In genomic region chr1:182852158-182852557, GRCm38 (mm10) we compare ENCODE assay signal across 20 mouse cellular contexts.
DNase-seq lines count a peak whose midpoint lies in the region; ATAC-seq and TF ChIP-seq lines count a peak whose summit lies in the region.
"Had no signal": no experiment of that assay in that cellular context is flagged by ENCODE, and none has a peak within 500 bp of the region (broad histone marks: within the 10 kb centered on the region; RNA-seq: fewer than 3 reads in every experiment).

No protein-coding gene starts in this region.

- no peak for TF ChIP-seq EP300 in CH12.LX (IDR thresholded peaks at IDR 0.05; ENCODE audit: low read length)

- TF ChIP-seq POLR2A in CH12.LX (IDR thresholded peaks at IDR 0.05; ENCODE audit: low read depth, low read length): no peak

- H3K27me3 ChIP-seq in liver, embryonic 11.5 days (replicated peaks; ENCODE audit: control insufficient read depth, insufficient read depth, low read length): no peaks in the 10 kb centered on the region
- no peaks in the 10 kb centered on the region for H3K27me3 ChIP-seq in CH12.LX (replicated peaks)

- H3K36me3 ChIP-seq in liver, embryonic 11.5 days (ENCODE audit: control insufficient read depth, insufficient read depth, low read length): no peaks in the 10 kb centered on the region
- H3K36me3 ChIP-seq in CH12.LX (replicated peaks in 1 of 2; ENCODE audit: control insufficient read depth in 1 of 2, insufficient read depth in 1 of 2, low read length in 1 of 2): no peaks in the 10 kb centered on the region
- H3K36me3 ChIP-seq: heart, embryonic 10.5 days had no signal

- H3K9ac ChIP-seq in liver, embryonic 11.5 days (ENCODE audit: low read depth, low read length): no peak overlapping the region
- H3K9ac ChIP-seq in CH12.LX (ENCODE audit: insufficient read depth, low read depth): no peak overlapping the region

- no peaks in the 10 kb centered on the region for H3K79me2 ChIP-seq in CH12.LX (replicated peaks; ENCODE audit: control insufficient read depth, extremely low read depth, insufficient read depth, poor library complexity, severe bottlenecking)

- no peak for DNase-seq in gastrocnemius, adult 2 months
- DNase-seq in gastrocnemius, adult 18-20 months (ENCODE audit: low spot score): no peak
- DNase-seq in liver (peak; percentile 14), CH12.LX (ENCODE audit: extremely low read depth) (peak; percentile 53)
- DNase-seq in liver, embryonic 11.5 days (ENCODE audit: low spot score): no peak
- DNase-seq in ovary, postnatal 10 days (ENCODE audit: low spot score): no peak
- no peak for DNase-seq in spleen, adult 12 weeks (ENCODE audit: low spot score)
- DNase-seq: adrenal gland, postnatal 36 days; cerebellum, adult 11-12 months; gastrocnemius, postnatal 10 days; heart, postnatal 4 days; kidney, adult 9 months; spleen, adult 18-20 months; thymus, postnatal 4 days had no signal

- no peaks in the 10 kb centered on the region for H3K4me1 ChIP-seq in liver, embryonic 11.5 days (replicated peaks; ENCODE audit: control insufficient read depth, insufficient read depth, low read length)
- H3K4me1 ChIP-seq in CH12.LX (ENCODE audit: control insufficient read depth in 1 of 2, insufficient read depth in 2 of 2): peaks cover 0 to 49% of the 10 kb centered on the region in 2 experiments; a peak in 2 of 4 replicates

- H3K4me2 ChIP-seq in liver, embryonic 11.5 days: no peak overlapping the region
- no peak overlapping the region for H3K4me2 ChIP-seq in CH12.LX (ENCODE audit: insufficient read depth, low read depth, poor library complexity, severe bottlenecking)

- dilution Hi-C loops in CH12.LX (cut with MboI; ENCODE audit: extremely low pct_ligation_motif_present, extremely low pct_unique_long_range_greater_than_20kb, low sequenced_read_pairs): no loop called here

- ATAC-seq in liver, embryonic 11.5 days (replicated peaks; ENCODE audit: low FRiP score): no peak
- ATAC-seq in common myeloid progenitor, adult 5-6 weeks (replicated peaks; ENCODE audit: low read depth, poor library complexity, severe bottlenecking): 0 out of 2 replicates have a peak, but pooled peaks have one; percentile 42
- ATAC-seq: activated CD4-positive, CD25-positive, alpha-beta regulatory T cell, adult 4 months; forebrain, embryonic 16.5 days had no signal

- no peak; the same call in 1 of the 2 replicates for TF ChIP-seq RAD21 in CH12.LX (IDR thresholded peaks at IDR 0.05; ENCODE audit: low read depth, low read length)

- no peaks in the 10 kb centered on the region for H3K9me3 ChIP-seq in liver, embryonic 11.5 days (ENCODE audit: control insufficient read depth, low read length)
- no peaks in the 10 kb centered on the region for H3K9me3 ChIP-seq in CH12.LX (replicated peaks; ENCODE audit: low read length)
- H3K9me3 ChIP-seq: heart, embryonic 10.5 days had no signal

- no peak overlapping the region for H3K27ac ChIP-seq in gastrocnemius, adult 2 months
- no peak overlapping the region for H3K27ac ChIP-seq in liver, embryonic 11.5 days (ENCODE audit: low read depth, low read length)
- H3K27ac ChIP-seq in CH12.LX (ENCODE audit: insufficient read depth, low read depth): no peak overlapping the region
- H3K27ac ChIP-seq: heart, embryonic 10.5 days had no signal

- in situ Hi-C loops in CH12.LX (cut with MboI; ENCODE audit: low pct_ligation_motif_present, low pct_unique_long_range_greater_than_20kb, low sequenced_read_pairs): no loop called here

- no peak overlapping the region for H3K4me3 ChIP-seq in gastrocnemius, adult 2 months
- H3K4me3 ChIP-seq in liver, embryonic 11.5 days (ENCODE audit: low read depth, low read length): no peak overlapping the region
- H3K4me3 ChIP-seq in CH12.LX (replicated peaks in 1 of 3; ENCODE audit: low read depth in 2 of 3, low read length in 2 of 3, poor library complexity in 1 of 3): no peak overlapping the region
- H3K4me3 ChIP-seq: erythroblast, embryonic 14.5 days; heart, embryonic 10.5 days; myocyte had no signal

- 65% methylated on average over 6 of the region's 6 CpGs for WGBS in liver, embryonic 11.5 days

- TF ChIP-seq CTCF in gastrocnemius, adult 2 months (IDR thresholded peaks at IDR 0.05): peak; percentile 11; the same call in 1 of the 2 replicates
- TF ChIP-seq CTCF in CH12.LX (conservative IDR thresholded peaks at IDR 0.05 in 1 of 2, IDR thresholded peaks at IDR 0.05 in 1 of 2; ENCODE audit: low read depth in 2 of 2, low read length in 2 of 2): peak in 1 of 2 experiments; percentile 37; a peak in 2 of 4 replicates

- intact Hi-C loops in gastrocnemius, adult 2 months (cut with DNase I): no loop called here

TF ChIP-seq in CH12.LX, 34 proteins besides CTCF, POLR2A, EP300 and RAD21:
- TF ChIP-seq MAX (IDR thresholded peaks at IDR 0.05; ENCODE audit: low read length) (no peak), MXI1 (IDR thresholded peaks at IDR 0.05; ENCODE audit: low read depth, low read length) (no peak), GABPA (IDR thresholded peaks at IDR 0.05; ENCODE audit: insufficient replicate concordance, low read depth, low read length) (no peak), ELF1 (IDR thresholded peaks at IDR 0.05; ENCODE audit: low read depth, low read length) (no peak), ZC3H11A (IDR thresholded peaks at IDR 0.05; ENCODE audit: low read depth, low read length) (no peak), E2F4 (IDR thresholded peaks at IDR 0.05; ENCODE audit: insufficient replicate concordance, low read depth, low read length) (no peak), PAX5 (IDR thresholded peaks at IDR 0.05; ENCODE audit: low read length) (no peak), BHLHE40 (IDR thresholded peaks at IDR 0.05; ENCODE audit: low read depth, low read length) (no peak), HCFC1 (IDR thresholded peaks at IDR 0.05; ENCODE audit: low read depth, low read length) (no peak), NELFE (IDR thresholded peaks at IDR 0.05; ENCODE audit: low read depth, low read length) (no peak), CHD2 (IDR thresholded peaks at IDR 0.05; ENCODE audit: low read length) (no peak), CHD1 (IDR thresholded peaks at IDR 0.05; ENCODE audit: low read depth, low read length) (no peak), KAT2A (IDR thresholded peaks at IDR 0.05; ENCODE audit: insufficient replicate concordance, low read length) (no peak), TCF12 (IDR thresholded peaks at IDR 0.05; ENCODE audit: low read depth, low read length) (no peak), USF1 (IDR thresholded peaks at IDR 0.05; ENCODE audit: low read depth, low read length) (no peak), ZMIZ1 (IDR thresholded peaks at IDR 0.05; ENCODE audit: low read depth, low read length) (no peak), RCOR1 (conservative IDR thresholded peaks at IDR 0.05; ENCODE audit: low read depth, low read length) (no peak), IRF4 (IDR thresholded peaks at IDR 0.05; ENCODE audit: low read depth, low read length) (no peak), JUND (conservative IDR thresholded peaks at IDR 0.05; ENCODE audit: low read depth, low read length) (no peak)

Comparison
In these comparisons a context has a peak if more than half of its experiments do, and no peak if none do; other contexts are left out.
1. DNase-seq: peak in liver (single experiment) and CH12.LX (single experiment); none in gastrocnemius, adult 2 months (single experiment), gastrocnemius, adult 18-20 months (single experiment), liver, embryonic 11.5 days (single experiment), ovary, postnatal 10 days (single experiment) and spleen, adult 12 weeks (single experiment).